In genomic region chr6:131353352-131353919, GRCm38 (mm10) we compare ENCODE assay signal across 8 mouse cellular contexts. TPM values are rescaled to one million over a fixed set of nuclear protein-coding genes. Genes with fewer than 3 reads are reported as not detected.
A peak's percentile ranks its signal among the peaks of the same experiment; 100 is the strongest.
DNase-seq lines count a peak whose midpoint lies in the region; ATAC-seq and TF ChIP-seq lines count a peak whose summit lies in the region.

Gene Styk1 (minus strand): TSS chr6:131353597.

- no peaks in the 10 kb centered on the region for H3K36me3 ChIP-seq in embryonic facial prominence, embryonic 15.5 days
- no peaks in the 10 kb centered on the region for H3K36me3 ChIP-seq in heart, embryonic 10.5 days
- H3K36me3 ChIP-seq in kidney, embryonic 14.5 days (ENCODE audit: control insufficient read depth, insufficient read depth, low read length) = no peaks in the 10 kb centered on the region
- H3K36me3 ChIP-seq in limb, embryonic 14.5 days (ENCODE audit: control insufficient read depth, insufficient read depth, low read length) = no peaks in the 10 kb centered on the region
- H3K36me3 ChIP-seq in midbrain, postnatal 0 days (ENCODE audit: insufficient read depth, low read length) = no peaks in the 10 kb centered on the region

- peak; percentile 73 for ATAC-seq in embryonic facial prominence, embryonic 15.5 days (ENCODE audit: insufficient number of reproducible peaks, low FRiP score, low TSS enrichment, low read depth)
- peak; percentile 93 for ATAC-seq in kidney, embryonic 14.5 days (ENCODE audit: low FRiP score, low TSS enrichment)
- ATAC-seq in limb, embryonic 14.5 days (ENCODE audit: low FRiP score, low read depth) = peak; percentile 89
- ATAC-seq in midbrain, postnatal 0 days (ENCODE audit: low FRiP score) = peak; percentile 92

- TF ChIP-seq POLR2A in limb, embryonic 14.5 days (IDR thresholded peaks at IDR 0.05; ENCODE audit: borderline replicate concordance, extremely low read depth, insufficient read depth, insufficient read length) = no peak

- under 1% methylated on average over 16 of the region's 16 CpGs for WGBS in embryonic facial prominence, embryonic 15.5 days
- 3% methylated on average over 16 of the region's 16 CpGs for WGBS in heart, embryonic 10.5 days
- WGBS in kidney, embryonic 14.5 days = 1% methylated on average over 16 of the region's 16 CpGs
- under 1% methylated on average over 16 of the region's 16 CpGs for WGBS in limb, embryonic 14.5 days
- 3% methylated on average over 16 of the region's 16 CpGs for WGBS in midbrain, postnatal 0 days

- H3K27ac ChIP-seq in embryonic facial prominence, embryonic 15.5 days (replicated peaks) = no peak within 1 kb of the TSS
- H3K27ac ChIP-seq in heart, embryonic 10.5 days = no peak within 1 kb of the TSS
- H3K27ac ChIP-seq in kidney, embryonic 14.5 days (ENCODE audit: low read depth, low read length) = no peak within 1 kb of the TSS; the same call in 1 of the 2 replicates
- H3K27ac ChIP-seq in limb, embryonic 14.5 days (replicated peaks; ENCODE audit: low read depth, low read length) = no peak within 1 kb of the TSS
- no peak within 1 kb of the TSS for H3K27ac ChIP-seq in midbrain, postnatal 0 days (ENCODE audit: low read depth, low read length)

- no peaks in the 10 kb centered on the region for H3K4me1 ChIP-seq in embryonic facial prominence, embryonic 15.5 days
- H3K4me1 ChIP-seq in heart, embryonic 10.5 days = 0 out of 2 replicates have a peak, but pooled peaks cover 3% of the 10 kb centered on the region
- H3K4me1 ChIP-seq in kidney, embryonic 14.5 days (ENCODE audit: control insufficient read depth, insufficient read depth, low read length) = no peaks in the 10 kb centered on the region
- H3K4me1 ChIP-seq in limb, embryonic 14.5 days (ENCODE audit: control insufficient read depth, insufficient read depth, low read length) = no peaks in the 10 kb centered on the region
- no peaks in the 10 kb centered on the region for H3K4me1 ChIP-seq in midbrain, postnatal 0 days (ENCODE audit: insufficient read depth, low read length)

- H3K9ac ChIP-seq in embryonic facial prominence, embryonic 15.5 days = no peak within 1 kb of the TSS
- peak within 1 kb of the TSS; percentile 42; the same call in 1 of the 2 replicates for H3K9ac ChIP-seq in kidney, embryonic 14.5 days (ENCODE audit: low read depth, low read length)
- peak within 1 kb of the TSS; percentile 44 for H3K9ac ChIP-seq in limb, embryonic 14.5 days (ENCODE audit: low read depth, low read length, severe bottlenecking)
- H3K9ac ChIP-seq in midbrain, postnatal 0 days (replicated peaks; ENCODE audit: low read length, poor library complexity, severe bottlenecking) = no peak within 1 kb of the TSS

- DNase-seq in 416B (ENCODE audit: low read depth) = peak; percentile 98
- peak; percentile 77 to 84 for DNase-seq in adrenal gland, postnatal 36 days
- DNase-seq in heart, embryonic 10.5 days (ENCODE audit: low spot score) = peak; percentile 90
- DNase-seq in limb, embryonic 14.5 days (ENCODE audit: low spot score) = peak; percentile 91
- peak; percentile 94 for DNase-seq in midbrain, postnatal 0 days (ENCODE audit: low spot score)
- peak; percentile 17 to 22 for DNase-seq in spleen, postnatal 14 days (ENCODE audit: low spot score in 2 of 2)

- peak; percentile 92 for TF ChIP-seq CTCF in midbrain, postnatal 0 days (IDR thresholded peaks at IDR 0.05)

- H3K9me3 ChIP-seq in embryonic facial prominence, embryonic 15.5 days (replicated peaks) = no peaks in the 10 kb centered on the region
- H3K9me3 ChIP-seq in heart, embryonic 10.5 days = no peaks in the 10 kb centered on the region
- H3K9me3 ChIP-seq in kidney, embryonic 14.5 days (ENCODE audit: control insufficient read depth, low read length) = no peaks in the 10 kb centered on the region
- no peaks in the 10 kb centered on the region for H3K9me3 ChIP-seq in limb, embryonic 14.5 days (ENCODE audit: control insufficient read depth, low read length)
- H3K9me3 ChIP-seq in midbrain, postnatal 0 days (ENCODE audit: low read length) = no peaks in the 10 kb centered on the region

- H3K27me3 ChIP-seq in embryonic facial prominence, embryonic 15.5 days = no peaks in the 10 kb centered on the region
- no peaks in the 10 kb centered on the region for H3K27me3 ChIP-seq in heart, embryonic 10.5 days (ENCODE audit: insufficient read depth, poor library complexity, severe bottlenecking)
- H3K27me3 ChIP-seq in kidney, embryonic 14.5 days (ENCODE audit: control insufficient read depth, insufficient read depth, low read length) = no peaks in the 10 kb centered on the region
- H3K27me3 ChIP-seq in limb, embryonic 14.5 days (ENCODE audit: control insufficient read depth, insufficient read depth, low read length) = no peaks in the 10 kb centered on the region
- no peaks in the 10 kb centered on the region for H3K27me3 ChIP-seq in midbrain, postnatal 0 days (ENCODE audit: insufficient read depth, low read length)

- peak within 1 kb of the TSS; percentile 48 for H3K4me2 ChIP-seq in embryonic facial prominence, embryonic 15.5 days (replicated peaks)
- H3K4me2 ChIP-seq in kidney, embryonic 14.5 days (replicated peaks; ENCODE audit: low read depth, low read length) = peak within 1 kb of the TSS; percentile 51
- peak within 1 kb of the TSS; percentile 50 for H3K4me2 ChIP-seq in limb, embryonic 14.5 days (replicated peaks; ENCODE audit: low read depth, low read length, severe bottlenecking)
- H3K4me2 ChIP-seq in midbrain, postnatal 0 days (ENCODE audit: low read depth, low read length, poor library complexity, severe bottlenecking) = peak within 1 kb of the TSS; percentile 71

- peak within 1 kb of the TSS; percentile 30 for H3K4me3 ChIP-seq in embryonic facial prominence, embryonic 15.5 days (replicated peaks)
- peak within 1 kb of the TSS; percentile 54 for H3K4me3 ChIP-seq in heart, embryonic 10.5 days
- peak within 1 kb of the TSS; percentile 32 for H3K4me3 ChIP-seq in kidney, embryonic 14.5 days (ENCODE audit: low read length)
- peak within 1 kb of the TSS; percentile 30 for H3K4me3 ChIP-seq in limb, embryonic 14.5 days (replicated peaks; ENCODE audit: low read length)
- H3K4me3 ChIP-seq in midbrain, postnatal 0 days (ENCODE audit: low read depth, low read length) = peak within 1 kb of the TSS; percentile 42

RNA-seq across cellular contexts. Expression of gene Styk1, which starts in this region (rescaled TPM):
- under 1 TPM; 0.30 to 0.53 TPM for total RNA-seq in adrenal gland, postnatal 36 days (2021)
- 0.64 and 0.73 TPM in 2 replicates for polyA plus RNA-seq in embryonic facial prominence, embryonic 15.5 days (2015; fragmentation: Nextera tagmentation; extraction: Ambion mirVana)
- polyA plus RNA-seq in heart, embryonic 10.5 days (2016; fragmentation: Nextera tagmentation; extraction: Ambion mirVana) = 0.60 and 1.0 TPM in 2 replicates
- 3.6 and 5.0 TPM in 2 replicates for polyA plus RNA-seq in kidney, embryonic 14.5 days (2014; fragmentation: Nextera tagmentation; extraction: Ambion mirVana)
- polyA plus RNA-seq in limb, embryonic 14.5 days (2012; rRNA removed) = 1.1 and 1.3 TPM in 2 replicates
- 1.1 and 1.5 TPM in 2 replicates for polyA plus RNA-seq in limb, embryonic 14.5 days (2014; fragmentation: Nextera tagmentation; extraction: Ambion mirVana)
- total RNA-seq in midbrain, postnatal 0 days (2014; rRNA removed) = 4.9 and 7.3 TPM in 2 replicates
- polyA plus RNA-seq in midbrain, postnatal 0 days (2015; fragmentation: Nextera tagmentation; extraction: Ambion mirVana) = 6.7 and 6.9 TPM in 2 replicates

Comparison
In these comparisons a context has a peak if more than half of its experiments do, and no peak if none do; other contexts are left out.
1. Peak in DNase-seq in adrenal gland, postnatal 36 days; RNA of the gene not detected or under 1 TPM.
2. Peak in ATAC-seq, H3K4me3 ChIP-seq and H3K4me2 ChIP-seq in embryonic facial prominence, embryonic 15.5 days; RNA of the gene not detected or under 1 TPM.
3. DNase-seq: peak in every context shown above with its lines; median percentile 98 in 416B; 94 in midbrain, postnatal 0 days; 91 in limb, embryonic 14.5 days; 90 in heart, embryonic 10.5 days; 80 in adrenal gland, postnatal 36 days; 20 in spleen, postnatal 14 days.
4. H3K9ac ChIP-seq: peak in kidney, embryonic 14.5 days (single experiment) and limb, embryonic 14.5 days (single experiment); none in embryonic facial prominence, embryonic 15.5 days (single experiment) and midbrain, postnatal 0 days (single experiment).
5. Peak in every context shown above with its lines, with median percentiles within 50 percentile points of each other: ATAC-seq, H3K4me2 ChIP-seq and H3K4me3 ChIP-seq.